Comparison of ENCODE assay signal across 20 mouse cellular contexts in genomic region chr4:115121608-115122007, GRCm38 (mm10). TPM values are rescaled to one million over a fixed set of nuclear protein-coding genes. Genes with fewer than 3 reads are reported as not detected.
"Had no signal": no experiment of that assay in that cellular context is flagged by ENCODE, and none has a peak within 500 bp of the region (broad histone marks: within the 10 kb centered on the region; RNA-seq: fewer than 3 reads in every experiment).

No protein-coding gene starts in this region.

- H3K36me3 ChIP-seq: lung, embryonic 15.5 days; midbrain, embryonic 13.5 days; midbrain, embryonic 15.5 days; neural tube, embryonic 12.5 days; stomach, embryonic 15.5 days had no signal

- H3K9me3 ChIP-seq: lung, embryonic 15.5 days; megakaryocyte, embryonic 14.5 days; midbrain, embryonic 13.5 days; midbrain, embryonic 15.5 days; neural tube, embryonic 12.5 days; stomach, embryonic 15.5 days had no signal

- H3K27ac ChIP-seq: lung, embryonic 15.5 days; macrophage; midbrain, embryonic 13.5 days; midbrain, embryonic 15.5 days; neural tube, embryonic 12.5 days; stomach, embryonic 15.5 days had no signal

- H3K9ac ChIP-seq: lung, embryonic 15.5 days; midbrain, embryonic 13.5 days; midbrain, embryonic 15.5 days; neural tube, embryonic 12.5 days; stomach, embryonic 15.5 days had no signal

- H3K4me1 ChIP-seq: lung, embryonic 15.5 days; midbrain, embryonic 13.5 days; midbrain, embryonic 15.5 days; neural tube, embryonic 12.5 days; stomach, embryonic 15.5 days had no signal

- H3K4me2 ChIP-seq: lung, embryonic 15.5 days; midbrain, embryonic 11.5 days; midbrain, embryonic 13.5 days; midbrain, embryonic 15.5 days; neural tube, embryonic 12.5 days; stomach, embryonic 15.5 days had no signal

- DNase-seq: lung, adult 2 months; lung, postnatal 14 days; lung, postnatal 36 days; right cerebral cortex, postnatal 14 days; thymus, adult 18-20 months; thymus, postnatal 14 days; thymus, postnatal 36 days had no signal

- H3K4me3 ChIP-seq: lung, embryonic 15.5 days; midbrain, embryonic 13.5 days; midbrain, embryonic 15.5 days; neural tube, embryonic 12.5 days; stomach, embryonic 15.5 days had no signal

- H3K27me3 ChIP-seq: lung, embryonic 15.5 days; midbrain, embryonic 13.5 days; midbrain, embryonic 15.5 days; neural tube, embryonic 12.5 days; stomach, embryonic 15.5 days had no signal

- ATAC-seq: lung, postnatal 0 days; midbrain, embryonic 13.5 days; midbrain, embryonic 15.5 days had no signal

RNA-seq across cellular contexts. Expression of gene Cyp4x1, which starts 12.5 kb away (rescaled TPM):
- total RNA-seq: megakaryocyte progenitor cell, adult 5-6 weeks; monocyte, adult 5-6 weeks; neutrophil, adult 5-6 weeks had no signal
- polyA plus RNA-seq: lung, adult 2 months; lung, postnatal 0 days; macrophage; thymus, postnatal 0 days had no signal

RNA-seq across cellular contexts. Expression of gene Pdzk1ip1, which starts 33.1 kb away (rescaled TPM):
- total RNA-seq: monocyte, adult 5-6 weeks had no signal
